Mouse (Mus musculus) megakaryocyte, embryonic 14.5 days (primary cell): Measurements from ENCODE around the gene Trim47. TPM values are rescaled to one million over a fixed set of nuclear protein-coding genes. Genes with fewer than 3 reads are reported as not detected.

Experiments
- H3K27me3 ChIP-seq: replicated peaks from 2 replicates; pipeline ENCODE3; 2012; ENCODE audit warnings: inconsistent platforms
- H3K36me3 ChIP-seq: replicated peaks from 2 replicates; pipeline ENCODE3; 2012; ENCODE audit warnings: low read length, inconsistent platforms, mixed read lengths
- H3K4me1 ChIP-seq: 2 replicates; pipeline ENCODE4 v1.6.1; 2012; ENCODE audit warnings: inconsistent platforms
- H3K4me3 ChIP-seq: replicated peaks from 2 replicates; pipeline ENCODE3; 2012; ENCODE audit warnings: moderate library complexity, mild to moderate bottlenecking, inconsistent platforms
- H3K9me3 ChIP-seq: 2 replicates; pipeline ENCODE4 v1.6.1; 2012; ENCODE audit warnings: inconsistent platforms
- FLI1 ChIP-seq: IDR thresholded peaks from 2 replicates; pipeline ENCODE4 v1.6.1; 2012; ENCODE audit warnings: low read length, inconsistent platforms, mixed read lengths
- GATA1 ChIP-seq: IDR thresholded peaks from 3 replicates; pipeline ENCODE4 v1.6.1; 2012; ENCODE audit warnings: mixed read lengths, low read length, inconsistent platforms, borderline replicate concordance
- polyA plus RNA-seq: library from polyadenylated mRNA; stranded (reverse); fragments of >175 nt; gene quantifications from 2 replicates; pipeline ENCODE4 v1.2.3, GENCODE M21; 2012; ENCODE audit warnings: low replicate concordance; ENCODE audit not compliant: insufficient read depth

Gene Trim47
- polyA plus RNA-seq, 1 experiment, result 23.5 TPM

DNA sequence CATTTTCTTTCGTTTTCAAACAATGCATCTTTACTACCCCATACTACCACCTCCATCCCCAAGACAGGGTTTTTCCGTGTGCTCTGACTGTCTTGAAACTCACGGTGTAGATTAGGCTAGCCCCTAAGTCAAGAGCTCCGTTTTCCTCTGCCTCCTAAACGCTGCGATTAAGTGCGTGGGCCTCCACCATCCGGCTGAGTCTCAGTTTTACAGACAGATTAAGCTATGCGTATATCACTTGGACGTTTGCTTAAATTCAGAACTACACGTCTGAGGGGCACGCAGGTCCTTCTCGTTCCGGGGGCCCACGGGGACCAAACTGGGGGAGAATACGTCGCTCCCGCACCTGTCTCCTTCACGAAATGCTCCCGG, 11.1 kb upstream of the Trim47 start:
- peaks cover 78% of the 10 kb centered on the region for H3K4me1 ChIP-seq
- H3K36me3 ChIP-seq, result peaks cover 61% of the 10 kb centered on the region
- H3K9me3 ChIP-seq, result no peaks in the 10 kb centered on the region
- peak overlapping the region; percentile 99 for H3K4me3 ChIP-seq
- H3K27me3 ChIP-seq, result no peaks in the 10 kb centered on the region
- TF ChIP-seq FLI1, result no peak
- TF ChIP-seq GATA1, result no peak

DNA sequence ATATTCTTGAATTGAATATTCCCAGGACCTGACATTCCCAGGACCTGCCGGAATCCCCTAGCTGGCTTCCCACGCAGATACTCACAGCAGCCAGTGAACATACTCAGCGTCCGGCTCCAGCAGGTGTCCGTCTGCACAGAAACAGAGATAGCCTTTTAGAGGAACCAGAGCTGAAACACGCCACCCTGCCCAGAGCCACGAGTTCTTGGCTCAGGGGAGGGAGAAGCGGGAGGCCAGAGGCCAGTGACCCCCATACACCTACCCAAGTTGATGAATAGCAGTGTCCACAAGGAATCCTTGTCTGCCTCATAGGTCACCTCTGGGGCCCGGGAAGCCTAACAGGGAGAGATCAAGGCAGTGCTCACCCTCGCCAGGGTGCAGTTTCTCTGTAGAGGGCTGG, 7.2 kb upstream of the Trim47 start:
- TF ChIP-seq GATA1 (no peak), FLI1 (no peak)
- H3K4me1 ChIP-seq, result peaks cover 83% of the 10 kb centered on the region
- no peaks in the 10 kb centered on the region for H3K9me3 ChIP-seq
- H3K36me3 ChIP-seq, result peaks cover 59% of the 10 kb centered on the region
- no peak overlapping the region for H3K4me3 ChIP-seq
- no peaks in the 10 kb centered on the region for H3K27me3 ChIP-seq

DNA sequence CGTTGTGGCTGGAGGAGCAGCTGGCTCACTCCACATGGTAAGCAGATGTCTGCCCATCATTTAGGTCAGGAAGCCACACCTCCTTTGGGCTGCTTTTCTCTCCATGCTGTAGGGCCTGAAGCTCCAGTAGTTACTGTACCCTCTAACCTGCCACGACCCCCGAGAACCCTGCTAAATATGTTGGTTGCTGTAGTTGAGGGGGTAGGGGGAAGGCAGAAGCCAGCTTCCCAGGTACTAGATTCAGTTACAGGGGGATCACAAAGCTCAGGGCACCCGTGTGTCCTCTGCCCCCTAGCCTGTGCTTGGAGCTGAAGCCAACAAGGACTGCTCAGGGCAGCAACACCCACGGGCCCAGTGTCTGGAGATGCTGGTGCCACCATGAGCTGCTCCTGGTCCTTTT, 6.5 kb upstream of the Trim47 start:
- Histone ChIP-seq H3K36me3 (peaks cover 66% of the 10 kb centered on the region), H3K9me3 (no peaks in the 10 kb centered on the region), H3K27me3 (no peaks in the 10 kb centered on the region), H3K4me1 (peaks cover 86% of the 10 kb centered on the region), H3K4me3 (peak overlapping the region; percentile 28)
- TF ChIP-seq FLI1 (no peak), GATA1 (no peak)

DNA sequence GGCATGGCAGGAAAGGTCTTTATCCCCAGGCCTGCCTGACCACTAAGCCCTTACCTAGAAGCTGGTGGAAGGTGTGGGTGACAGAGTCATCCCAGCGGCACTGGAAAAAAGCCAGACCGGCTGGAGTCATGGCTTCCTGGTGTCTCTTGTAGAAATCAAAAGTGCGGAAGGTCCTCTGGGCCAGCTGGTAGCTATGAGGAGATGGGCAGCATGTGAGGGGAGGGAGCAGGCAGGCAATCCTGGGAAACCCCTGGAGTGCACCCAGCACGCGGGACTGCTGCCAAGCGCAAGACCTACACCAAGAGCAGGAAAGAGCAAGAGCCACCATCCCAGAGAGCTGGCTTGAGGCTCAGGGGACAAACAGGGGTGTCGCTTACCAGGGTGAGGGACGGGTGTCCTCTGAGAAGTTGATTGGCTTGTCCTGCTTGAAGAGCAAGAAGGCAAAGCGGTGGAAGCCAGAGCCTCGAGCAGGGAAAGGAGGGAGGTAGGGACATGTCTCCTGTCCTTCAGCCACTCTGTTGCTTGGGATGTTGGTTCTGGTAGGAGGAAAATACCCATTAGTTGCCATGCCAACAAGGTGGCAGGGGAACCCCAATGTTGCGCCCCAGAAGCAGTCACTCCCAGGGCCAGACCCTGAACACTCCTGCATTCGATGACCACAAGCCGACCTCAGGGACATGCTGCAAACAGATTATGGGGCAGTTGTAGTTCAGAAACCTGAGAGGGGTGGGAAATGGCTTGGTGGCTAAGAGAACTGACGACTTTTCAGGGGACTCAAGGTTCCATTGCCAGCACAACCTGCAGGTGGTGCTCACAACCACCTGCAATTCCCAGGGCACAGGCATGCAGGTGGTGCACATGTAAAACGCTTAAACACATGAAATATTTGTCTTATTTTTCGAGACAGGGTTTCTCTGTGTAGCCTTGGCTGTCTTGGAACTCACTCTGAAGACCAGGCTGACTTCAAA, 5.6 kb upstream of the Trim47 start:
- Histone ChIP-seq H3K27me3 (no peaks in the 10 kb centered on the region), H3K36me3 (peaks cover 74% of the 10 kb centered on the region), H3K4me3 (peak overlapping the region; percentile 20), H3K4me1 (peaks cover 88% of the 10 kb centered on the region), H3K9me3 (no peaks in the 10 kb centered on the region)
- TF ChIP-seq FLI1, result no peak
- TF ChIP-seq GATA1, result no peak

DNA sequence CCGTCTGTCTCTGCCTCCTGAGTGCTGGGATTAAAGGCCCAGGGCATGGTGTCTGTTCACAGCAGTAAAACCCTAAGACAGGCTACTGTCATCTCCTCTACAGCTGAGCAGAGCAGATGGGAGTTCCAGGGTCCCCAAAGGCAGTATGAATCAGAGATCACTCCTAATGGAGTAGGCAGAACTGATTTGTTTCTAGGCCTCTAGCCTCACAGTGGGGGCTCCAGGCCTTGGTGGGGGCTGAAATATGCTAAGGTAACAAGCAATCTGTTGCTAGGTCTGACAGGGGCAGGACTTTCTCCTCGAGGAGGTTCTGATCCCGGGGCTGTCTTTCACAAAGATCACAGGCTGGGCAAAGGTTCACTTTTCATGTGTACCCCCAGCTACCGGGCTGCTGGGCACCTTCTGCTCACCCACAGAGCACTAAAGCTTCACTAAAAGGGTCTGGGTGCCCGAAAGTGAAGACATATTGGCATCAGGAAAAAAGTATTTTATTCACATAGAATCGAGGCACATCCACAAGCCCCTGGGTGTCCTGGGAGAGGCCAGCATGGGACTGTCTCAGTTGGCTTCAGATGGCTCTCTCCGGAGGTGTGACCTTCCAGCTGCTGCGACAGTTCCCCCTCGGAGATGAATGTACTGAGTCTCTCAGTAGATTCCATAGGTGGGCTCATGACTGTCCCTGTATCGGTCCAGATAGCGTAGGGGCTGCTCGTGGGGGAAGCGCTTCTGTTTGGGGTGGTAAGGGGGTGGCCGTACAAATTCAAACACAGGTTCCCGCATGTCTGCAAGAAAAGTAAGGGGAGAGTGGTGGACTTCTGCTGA, 4.5 kb upstream of the Trim47 start:
- H3K27me3 ChIP-seq, result no peaks in the 10 kb centered on the region
- H3K36me3 ChIP-seq, result peaks cover 80% of the 10 kb centered on the region
- H3K4me1 ChIP-seq, result peaks cover 88% of the 10 kb centered on the region
- H3K9me3 ChIP-seq, result no peaks in the 10 kb centered on the region
- TF ChIP-seq GATA1 (no peak), FLI1 (no peak)
- H3K4me3 ChIP-seq, result peak overlapping the region; percentile 98

DNA sequence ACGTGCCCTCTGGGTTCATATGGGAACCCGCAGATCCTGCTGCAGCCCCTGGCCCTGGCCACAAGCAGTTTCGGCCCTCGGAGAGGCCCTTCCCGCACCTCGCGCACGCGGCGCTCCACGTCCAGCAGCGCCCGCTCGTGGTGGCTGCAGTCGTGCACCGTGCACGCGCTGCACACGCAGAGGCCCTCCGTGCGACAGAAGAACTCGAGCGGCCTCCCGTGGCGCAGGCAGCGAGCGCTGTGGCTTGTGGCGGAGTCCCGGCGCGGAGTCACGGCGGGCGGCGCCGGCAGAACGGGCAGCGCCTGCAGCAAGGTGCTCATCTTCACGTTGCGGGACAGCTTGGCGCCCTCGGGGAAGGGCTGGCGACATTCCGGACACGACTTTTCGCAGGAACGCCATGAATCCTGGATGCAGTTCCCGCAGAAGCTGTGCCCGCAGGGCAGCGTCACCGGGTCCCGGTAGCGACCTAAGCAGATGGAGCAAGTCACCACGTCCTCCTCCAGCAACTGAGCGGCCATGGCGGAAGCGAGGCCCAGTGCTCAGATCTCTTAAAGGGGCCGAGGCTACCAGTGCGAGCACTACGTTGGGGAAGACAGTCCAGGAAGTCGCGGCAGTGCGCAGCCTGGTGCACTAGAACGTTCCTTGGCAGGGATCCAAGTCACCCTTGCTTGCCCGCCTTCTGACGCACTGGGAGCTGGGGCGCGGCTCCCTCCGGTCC, 3.6 kb upstream of the Trim47 start, which contains the start of gene Trim65:
Gene Trim65 (minus strand): TSS at position 641 of the 718 bp plus-strand sequence.
- peaks cover 80% of the 10 kb centered on the region for H3K36me3 ChIP-seq
- peak within 1 kb of the TSS; percentile 98 for H3K4me3 ChIP-seq
- no peaks in the 10 kb centered on the region for H3K27me3 ChIP-seq
- H3K9me3 ChIP-seq, result peaks cover 7% of the 10 kb centered on the region
- TF ChIP-seq GATA1, result no peak
- TF ChIP-seq FLI1, result no peak
- peaks cover 85% of the 10 kb centered on the region for H3K4me1 ChIP-seq

DNA sequence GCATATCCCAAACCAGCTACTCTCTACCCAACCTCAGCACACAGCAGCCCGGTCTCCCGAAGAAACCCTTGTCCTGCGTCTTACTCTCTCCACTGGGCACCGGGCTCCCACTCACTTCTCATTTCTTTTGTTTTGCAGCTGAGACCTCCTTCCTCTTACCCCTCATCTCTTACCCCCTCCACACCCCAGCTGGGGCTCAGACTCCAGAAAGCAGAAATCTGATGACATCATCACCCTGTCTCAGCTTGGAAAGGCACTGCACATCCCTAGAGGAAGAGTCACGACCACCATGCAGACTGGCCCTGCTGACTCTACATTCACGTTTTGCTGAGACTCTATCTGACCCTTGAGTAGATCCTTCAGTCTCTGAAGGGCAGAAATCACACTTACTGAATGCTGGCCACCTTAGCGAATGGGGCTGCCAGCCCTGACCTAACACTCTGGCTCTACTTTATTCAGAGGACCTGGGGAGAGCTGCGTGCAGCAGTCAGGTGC, 3.0 kb upstream of the Trim47 start:
- TF ChIP-seq FLI1, result no peak
- TF ChIP-seq GATA1, result no peak
- Histone ChIP-seq H3K4me3 (peak overlapping the region; percentile 98), H3K4me1 (peaks cover 85% of the 10 kb centered on the region), H3K36me3 (peaks cover 82% of the 10 kb centered on the region), H3K9me3 (peaks cover 12% of the 10 kb centered on the region), H3K27me3 (no peaks in the 10 kb centered on the region)

DNA sequence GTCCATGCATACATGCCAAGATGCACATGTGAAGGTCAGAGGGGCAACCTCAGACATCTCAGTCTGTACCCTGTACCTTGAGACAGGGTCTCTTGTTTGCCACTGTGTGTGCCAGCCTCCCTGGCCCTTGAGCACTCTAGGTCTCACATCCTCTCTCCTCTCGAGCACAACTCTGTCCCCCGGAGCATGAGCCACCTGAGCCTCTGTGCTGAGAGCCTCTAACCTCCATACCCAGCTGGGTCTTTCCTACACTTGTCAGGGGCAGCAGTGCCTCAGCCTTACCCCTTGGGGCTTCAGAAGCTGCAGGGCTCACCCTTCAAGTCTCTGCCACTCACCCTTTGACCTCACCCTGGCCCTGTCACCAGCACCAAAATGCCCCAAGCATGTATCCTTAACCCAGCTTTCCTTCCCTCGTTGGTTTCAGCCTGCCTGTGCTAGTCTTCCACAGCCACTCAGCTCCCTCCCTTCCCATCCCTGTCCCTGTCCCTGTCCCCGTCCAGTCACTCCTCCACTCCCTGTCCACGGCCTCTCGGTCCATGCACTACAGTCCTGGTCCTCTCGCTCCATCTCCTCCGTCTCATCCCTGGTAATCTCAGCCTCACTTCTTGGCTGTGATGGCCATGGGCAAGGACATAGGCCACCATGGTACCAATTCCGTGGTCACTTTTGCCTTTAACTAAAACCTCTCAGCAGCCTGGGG, 2.2 kb upstream of the Trim47 start:
- Histone ChIP-seq H3K36me3 (peaks cover 80% of the 10 kb centered on the region), H3K9me3 (peaks cover 12% of the 10 kb centered on the region), H3K4me1 (peaks cover 82% of the 10 kb centered on the region), H3K4me3 (peak overlapping the region; percentile 98), H3K27me3 (no peaks in the 10 kb centered on the region)
- TF ChIP-seq FLI1 (no peak), GATA1 (no peak)

DNA sequence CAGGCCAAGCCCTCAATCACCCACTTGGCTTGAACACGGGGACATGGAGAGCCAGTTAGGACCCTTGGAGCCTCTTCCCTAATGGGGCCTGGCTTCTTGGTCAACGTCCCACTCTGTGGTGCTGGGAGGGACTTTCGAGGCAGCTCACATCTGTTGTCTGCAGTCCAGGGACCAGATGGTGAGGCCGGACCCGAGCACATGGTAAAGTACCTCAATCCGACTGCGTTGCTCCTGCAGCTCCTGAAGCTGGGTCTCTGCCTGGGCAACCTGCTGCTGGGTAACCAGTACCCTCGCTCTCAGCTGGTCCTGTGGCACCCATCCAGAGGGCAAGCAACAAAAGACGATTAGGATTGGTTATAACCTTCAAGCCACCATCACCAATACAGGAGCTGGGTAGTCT, 976 bp upstream of the Trim47 start:
- Histone ChIP-seq H3K27me3 (no peaks in the 10 kb centered on the region), H3K9me3 (peaks cover 12% of the 10 kb centered on the region), H3K4me1 (peaks cover 70% of the 10 kb centered on the region), H3K36me3 (peaks cover 81% of the 10 kb centered on the region), H3K4me3 (no peak overlapping the region)
- TF ChIP-seq GATA1, result no peak
- no peak for TF ChIP-seq FLI1
